Mouse (Mus musculus): Measurements from ENCODE around the gene Zbtb21. TPM values are rescaled to one million over a fixed set of nuclear protein-coding genes. Genes with fewer than 3 reads are reported as not detected.

Zbtb21 gene
- polyA plus RNA-seq, 1 experiment from 2014 or later, result 13.2 TPM

- WGBS, result 82% methylated on average over 3 of the region's 3 CpGs
- Histone ChIP-seq H3K4me1 (no peaks in the 10 kb centered on the region), H3K9ac (no peak overlapping the region), H3K27ac (no peak overlapping the region), H3K27me3 (no peaks in the 10 kb centered on the region), H3K4me2 (no peak overlapping the region), H3K4me3 (no peak overlapping the region), H3K9me3 (no peaks in the 10 kb centered on the region), H3K36me3 (peaks cover 13% of the 10 kb centered on the region; the same call in 1 of the 2 replicates)
- no peak for ATAC-seq (ENCODE audit: insufficient number of reproducible peaks, low FRiP score, low TSS enrichment, low read depth)
These were observed 21.9 kb downstream of the Zbtb21 start for GRCm38 (mm10) chr16:97940471-97940973.

GRCm38 (mm10) chr16:97935815-97936214 lies 26.6 kb downstream of the Zbtb21 start:
- Histone ChIP-seq H3K36me3 (no peaks in the 10 kb centered on the region), H3K9ac (no peak overlapping the region), H3K27me3 (no peaks in the 10 kb centered on the region), H3K9me3 (no peaks in the 10 kb centered on the region), H3K4me2 (no peak overlapping the region), H3K4me1 (no peaks in the 10 kb centered on the region), H3K4me3 (no peak overlapping the region), H3K27ac (no peak overlapping the region)
- WGBS, result 82% methylated on average over 3 of the region's 3 CpGs
- ATAC-seq (ENCODE audit: insufficient number of reproducible peaks, low FRiP score, low TSS enrichment, low read depth), result no peak

GRCm38 (mm10) chr16:97930231-97930630 lies 32.2 kb downstream of the Zbtb21 start:
- no peak overlapping the region for H3K4me2 ChIP-seq
- H3K36me3 ChIP-seq, result no peaks in the 10 kb centered on the region
- H3K27me3 ChIP-seq, result no peaks in the 10 kb centered on the region
- no peak overlapping the region for H3K27ac ChIP-seq
- no peaks in the 10 kb centered on the region for H3K4me1 ChIP-seq
- H3K9ac ChIP-seq, result no peak overlapping the region
- no peak for ATAC-seq (ENCODE audit: insufficient number of reproducible peaks, low FRiP score, low TSS enrichment, low read depth)
- H3K9me3 ChIP-seq, result no peaks in the 10 kb centered on the region
- H3K4me3 ChIP-seq, result no peak overlapping the region

- H3K4me1 ChIP-seq, result no peaks in the 10 kb centered on the region
- no peak overlapping the region for H3K27ac ChIP-seq
- ATAC-seq (ENCODE audit: insufficient number of reproducible peaks, low FRiP score, low TSS enrichment, low read depth), result no peak
- 73% methylated on average over 1 of the region's 1 CpGs for WGBS
- H3K9me3 ChIP-seq, result no peaks in the 10 kb centered on the region
- no peaks in the 10 kb centered on the region for H3K36me3 ChIP-seq
- no peak overlapping the region for H3K9ac ChIP-seq
- no peaks in the 10 kb centered on the region for H3K27me3 ChIP-seq
- no peak overlapping the region for H3K4me3 ChIP-seq
- no peak overlapping the region for H3K4me2 ChIP-seq
These were observed 32.9 kb downstream of the Zbtb21 start for GRCm38 (mm10) chr16:97929520-97929919.

GRCm38 (mm10) chr16:97927331-97927938 lies 35.0 kb downstream of the Zbtb21 start:
- Histone ChIP-seq H3K4me2 (no peak overlapping the region), H3K27me3 (no peaks in the 10 kb centered on the region), H3K4me3 (no peak overlapping the region), H3K9me3 (no peaks in the 10 kb centered on the region), H3K9ac (no peak overlapping the region), H3K4me1 (peaks cover 7% of the 10 kb centered on the region; the same call in 1 of the 2 replicates), H3K36me3 (no peaks in the 10 kb centered on the region), H3K27ac (no peak overlapping the region)
- 90% methylated on average over 3 of the region's 3 CpGs for WGBS
- no peak for ATAC-seq (ENCODE audit: insufficient number of reproducible peaks, low FRiP score, low TSS enrichment, low read depth)

- Histone ChIP-seq H3K27ac (no peak overlapping the region), H3K9me3 (no peaks in the 10 kb centered on the region), H3K36me3 (no peaks in the 10 kb centered on the region), H3K9ac (no peak overlapping the region), H3K4me3 (no peak overlapping the region), H3K27me3 (no peaks in the 10 kb centered on the region), H3K4me2 (no peak overlapping the region), H3K4me1 (peaks cover 11% of the 10 kb centered on the region)
- 87% methylated on average over 9 of the region's 9 CpGs for WGBS
- ATAC-seq (ENCODE audit: insufficient number of reproducible peaks, low FRiP score, low TSS enrichment, low read depth), result no peak
These were observed 36.0 kb downstream of the Zbtb21 start for GRCm38 (mm10) chr16:97926381-97926780.

- Histone ChIP-seq H3K27me3 (no peaks in the 10 kb centered on the region), H3K36me3 (no peaks in the 10 kb centered on the region)
- 60% methylated on average over 2 of the region's 2 CpGs for WGBS
These were observed 36.7 kb downstream of the Zbtb21 start for GRCm38 (mm10) chr16:97925760-97926159.

GRCm38 (mm10) chr16:97923700-97924099 lies 38.7 kb downstream of the Zbtb21 start:
- no peak overlapping the region for H3K4me2 ChIP-seq
- H3K36me3 ChIP-seq, result no peaks in the 10 kb centered on the region
- no peak overlapping the region for H3K9ac ChIP-seq
- H3K27ac ChIP-seq, result no peak overlapping the region
- ATAC-seq (ENCODE audit: insufficient number of reproducible peaks, low FRiP score, low TSS enrichment, low read depth), result no peak
- WGBS, result 55% methylated on average over 1 of the region's 1 CpGs
- H3K4me1 ChIP-seq, result peaks cover 22% of the 10 kb centered on the region
- no peaks in the 10 kb centered on the region for H3K27me3 ChIP-seq
- H3K4me3 ChIP-seq, result no peak overlapping the region
- H3K9me3 ChIP-seq, result no peaks in the 10 kb centered on the region

More at GRCm38 (mm10) chr16:97925760-97926159, 36.7 kb downstream of the Zbtb21 start:
- Histone ChIP-seq H3K4me1 (peaks cover 16% of the 10 kb centered on the region), H3K27ac (no peak overlapping the region), H3K4me3 (no peak overlapping the region), H3K4me2 (no peak overlapping the region), H3K9ac (no peak overlapping the region), H3K9me3 (no peaks in the 10 kb centered on the region)
- ATAC-seq (ENCODE audit: insufficient number of reproducible peaks, low FRiP score, low TSS enrichment, low read depth), result no peak

GRCm38 (mm10) chr16:97922779-97923126 lies 39.7 kb downstream of the Zbtb21 start:
- no peaks in the 10 kb centered on the region for H3K27me3 ChIP-seq
- no peaks in the 10 kb centered on the region for H3K36me3 ChIP-seq
- peak overlapping the region; percentile 89 for H3K4me3 ChIP-seq
- peak; percentile 53 for ATAC-seq (ENCODE audit: insufficient number of reproducible peaks, low FRiP score, low TSS enrichment, low read depth)
- H3K9ac ChIP-seq, result peak overlapping the region; percentile 85
- WGBS, result 2% methylated on average over 9 of the region's 9 CpGs
- H3K9me3 ChIP-seq, result no peaks in the 10 kb centered on the region
- H3K4me1 ChIP-seq, result peaks cover 22% of the 10 kb centered on the region
- peak overlapping the region; percentile 87 for H3K27ac ChIP-seq
- H3K4me2 ChIP-seq, result peak overlapping the region; percentile 85

GRCm38 (mm10) chr16:97921961-97922778 lies 40.3 kb downstream of the Zbtb21 start:
- ATAC-seq (ENCODE audit: insufficient number of reproducible peaks, low FRiP score, low TSS enrichment, low read depth), result peak; percentile 87
- Histone ChIP-seq H3K9ac (peak overlapping the region; percentile 85), H3K27ac (peak overlapping the region; percentile 87), H3K36me3 (no peaks in the 10 kb centered on the region), H3K9me3 (no peaks in the 10 kb centered on the region), H3K27me3 (no peaks in the 10 kb centered on the region), H3K4me1 (peaks cover 22% of the 10 kb centered on the region), H3K4me3 (peak overlapping the region; percentile 89), H3K4me2 (peak overlapping the region; percentile 85)
- under 1% methylated on average over 75 of the region's 75 CpGs for WGBS

- H3K4me3 ChIP-seq, result no peak overlapping the region
- 100% methylated on average over 1 of the region's 1 CpGs for WGBS
- H3K27ac ChIP-seq, result no peak overlapping the region
- no peak overlapping the region for H3K9ac ChIP-seq
- no peak overlapping the region for H3K4me2 ChIP-seq
- ATAC-seq (ENCODE audit: insufficient number of reproducible peaks, low FRiP score, low TSS enrichment, low read depth), result no peak
- no peaks in the 10 kb centered on the region for H3K36me3 ChIP-seq
- no peaks in the 10 kb centered on the region for H3K9me3 ChIP-seq
- no peaks in the 10 kb centered on the region for H3K27me3 ChIP-seq
- H3K4me1 ChIP-seq, result peaks cover 22% of the 10 kb centered on the region
These were observed 41.8 kb downstream of the Zbtb21 start for GRCm38 (mm10) chr16:97920621-97921020.

GRCm38 (mm10) chr16:97919793-97920192 lies 42.6 kb downstream of the Zbtb21 start:
- H3K4me1 ChIP-seq, result peaks cover 22% of the 10 kb centered on the region
- no peak overlapping the region for H3K27ac ChIP-seq
- 36% methylated on average over 2 of the region's 2 CpGs for WGBS
- H3K36me3 ChIP-seq, result no peaks in the 10 kb centered on the region
- H3K9me3 ChIP-seq, result no peaks in the 10 kb centered on the region
- H3K4me3 ChIP-seq, result no peak overlapping the region
- no peak overlapping the region for H3K4me2 ChIP-seq
- H3K27me3 ChIP-seq, result no peaks in the 10 kb centered on the region
- H3K9ac ChIP-seq, result no peak overlapping the region
- ATAC-seq (ENCODE audit: insufficient number of reproducible peaks, low FRiP score, low TSS enrichment, low read depth), result no peak

Data from limb, embryonic 15.5 days (tissue).